Mouse (Mus musculus): ENCODE data around the gene Cdh13.

DNA sequence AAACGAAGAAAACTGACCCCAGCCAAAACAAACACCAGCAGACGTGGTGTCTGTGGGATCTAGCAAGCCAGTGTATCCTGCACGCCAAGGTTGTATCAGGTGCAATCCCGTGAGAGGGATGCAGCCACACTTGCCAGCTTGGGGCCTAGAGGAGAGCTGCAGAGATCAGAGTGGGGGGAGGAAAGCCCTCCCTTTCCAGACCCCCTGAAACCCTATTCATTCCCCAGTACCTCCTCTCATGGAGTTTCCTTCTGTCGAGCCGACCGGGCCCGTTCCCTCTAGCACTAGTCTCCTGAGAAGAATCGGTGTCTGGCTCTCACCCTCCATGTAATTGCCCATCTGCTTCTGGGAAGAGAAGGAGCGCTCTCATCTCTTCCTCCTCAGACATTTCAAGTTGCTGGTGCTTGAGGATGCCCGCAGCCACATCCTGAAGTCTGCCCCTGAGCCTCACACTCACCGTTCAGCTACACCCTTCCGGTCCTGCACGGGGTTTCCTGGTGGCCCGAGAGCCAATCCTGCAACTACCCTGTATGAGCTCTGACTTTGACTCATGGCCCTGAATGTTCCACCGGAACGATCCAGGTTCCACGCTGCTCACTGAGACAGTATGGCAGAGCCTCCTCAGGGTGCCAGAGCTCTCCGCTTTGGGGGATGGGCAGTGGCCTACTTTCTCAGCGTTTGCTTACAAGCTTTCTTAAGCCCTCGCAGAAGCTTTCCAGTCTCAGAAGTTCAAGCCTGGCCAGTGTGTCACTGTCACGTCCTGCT lies 351.9 kb downstream of the Cdh13 start:
- no peak for TF ChIP-seq CTCF (IDR thresholded peaks at IDR 0.05; ENCODE audit: control insufficient read depth, insufficient read depth, low read length)
- no peak for TF ChIP-seq POLR2A (IDR thresholded peaks at IDR 0.05; ENCODE audit: borderline replicate concordance, control insufficient read depth, low read depth, low read length)

All from bone marrow, adult 2 months (tissue).